Mouse (Mus musculus): Measurements from ENCODE around the gene Phactr1.

The Phactr1 gene

DNA sequence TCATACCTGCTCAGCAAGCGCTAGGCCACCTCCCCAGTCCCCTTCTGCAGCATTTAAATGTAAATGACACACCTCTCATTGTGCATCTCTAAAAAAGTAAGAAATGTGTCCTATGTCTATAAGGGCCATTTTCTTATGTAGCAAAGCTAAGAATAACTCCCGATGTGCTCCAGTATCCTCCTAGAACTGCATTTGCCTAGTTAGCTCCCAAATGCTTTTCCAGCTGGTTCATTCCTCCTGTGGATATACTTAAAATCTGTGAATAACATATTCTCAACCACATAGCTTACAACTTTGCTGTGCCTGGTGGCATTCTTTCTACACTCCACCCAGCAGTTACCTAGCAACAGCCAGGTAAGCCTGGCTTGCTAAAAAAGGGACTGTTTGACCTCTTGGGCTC lies 349.8 kb downstream of the Phactr1 start:
- no peak for DNase-seq (ENCODE audit: low spot score)

DNA sequence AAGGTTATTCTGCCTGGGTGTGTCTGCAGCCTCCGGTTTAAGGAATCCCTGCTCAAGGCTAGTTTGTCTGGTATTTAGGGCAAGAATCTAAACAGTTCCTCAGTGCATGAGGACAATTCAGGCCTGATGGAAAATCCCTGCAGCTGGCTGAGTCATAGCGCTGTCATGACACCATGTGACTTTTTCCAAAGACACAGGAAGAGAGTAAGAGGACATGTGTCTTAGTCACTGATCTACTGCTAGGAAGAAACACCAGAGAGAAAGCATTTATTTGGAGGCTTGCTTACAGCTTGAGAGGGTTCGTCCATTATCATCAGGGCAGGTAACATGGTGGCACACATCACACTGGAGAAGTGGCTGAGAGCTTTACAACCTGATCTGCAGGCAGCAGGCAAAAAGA lies 352.0 kb downstream of the Phactr1 start:
- DNase-seq (ENCODE audit: low spot score) = no peak

DNA sequence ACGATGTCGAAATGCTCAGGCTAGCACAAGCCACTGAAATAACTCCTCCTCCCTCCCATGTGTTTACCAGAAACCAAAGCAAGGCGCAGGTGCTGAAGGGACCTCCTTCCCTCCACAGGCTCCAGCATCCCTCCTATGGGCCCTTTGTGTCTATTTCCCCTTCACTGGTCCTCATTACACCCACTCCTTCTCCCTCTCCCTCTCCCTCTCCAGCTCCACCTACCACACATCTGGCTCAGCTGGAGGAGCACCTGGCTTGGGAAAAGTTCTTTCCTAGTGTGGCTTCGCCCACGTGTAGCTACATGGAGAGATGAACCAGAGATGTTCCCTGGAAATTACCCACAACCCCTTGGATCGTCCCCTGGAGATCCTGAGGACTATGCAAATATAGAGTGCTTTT lies 356.1 kb downstream of the Phactr1 start:
- no peak for DNase-seq (ENCODE audit: low spot score)

DNA sequence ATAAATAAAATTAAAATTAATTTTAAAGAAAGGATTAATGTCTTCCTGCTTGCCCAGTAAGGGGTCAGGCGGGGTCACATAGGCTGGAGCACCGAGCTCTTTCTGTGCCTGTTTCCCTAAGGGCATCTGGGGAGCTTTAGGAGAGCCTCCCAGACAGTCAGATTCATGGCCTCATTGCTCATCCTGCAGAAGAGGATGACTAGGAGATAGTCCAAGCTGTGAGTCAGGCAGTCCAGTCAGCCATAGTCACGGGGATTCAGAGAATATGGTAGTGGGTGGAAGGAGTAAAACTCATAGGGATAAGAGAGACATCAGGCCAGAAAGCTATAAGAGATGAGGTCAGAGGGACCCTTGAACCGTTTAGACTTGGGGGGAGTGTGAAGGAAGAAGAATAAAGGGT lies 362.3 kb downstream of the Phactr1 start:
- DNase-seq (ENCODE audit: low spot score) = no peak

DNA sequence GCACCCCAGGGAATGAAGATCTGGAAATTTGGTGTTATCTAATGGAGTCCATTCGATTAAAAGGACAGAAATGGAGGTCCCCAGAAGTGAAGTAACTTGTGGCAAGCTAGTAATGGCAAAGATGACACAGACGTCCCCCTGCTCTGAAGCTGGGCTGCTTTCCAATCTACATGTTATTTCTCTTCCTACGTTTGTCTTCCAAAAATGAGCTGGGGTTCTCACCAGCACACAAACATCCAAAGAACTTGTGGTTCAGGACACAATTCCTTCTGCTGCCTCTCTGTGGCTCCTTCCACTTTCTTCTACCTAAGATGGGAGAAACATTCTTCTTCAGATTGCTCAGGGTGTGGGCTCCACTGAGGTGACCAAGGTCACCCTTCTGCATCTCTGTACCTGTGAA lies 368.1 kb downstream of the Phactr1 start:
- DNase-seq (ENCODE audit: low spot score) = no peak

DNA sequence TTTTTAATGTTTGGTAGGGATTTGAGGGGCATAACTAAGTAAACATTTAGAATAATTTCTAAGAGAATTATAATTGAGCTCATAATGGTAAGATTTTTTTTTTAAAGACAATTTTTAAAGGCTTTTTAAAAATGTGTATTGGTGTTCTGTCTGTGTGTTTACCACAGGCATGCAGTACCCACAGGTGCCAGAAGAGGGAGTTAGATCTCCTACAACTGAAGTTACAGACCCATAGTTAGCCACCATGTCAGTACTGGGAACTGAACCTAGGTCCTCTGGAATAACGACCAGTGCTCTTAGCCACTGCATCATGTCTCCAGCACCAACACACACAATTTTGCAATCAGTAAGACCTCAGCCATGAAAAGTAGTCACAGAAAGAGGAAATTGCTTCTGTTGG lies 372.8 kb downstream of the Phactr1 start:
- DNase-seq (ENCODE audit: low spot score) = no peak

DNA sequence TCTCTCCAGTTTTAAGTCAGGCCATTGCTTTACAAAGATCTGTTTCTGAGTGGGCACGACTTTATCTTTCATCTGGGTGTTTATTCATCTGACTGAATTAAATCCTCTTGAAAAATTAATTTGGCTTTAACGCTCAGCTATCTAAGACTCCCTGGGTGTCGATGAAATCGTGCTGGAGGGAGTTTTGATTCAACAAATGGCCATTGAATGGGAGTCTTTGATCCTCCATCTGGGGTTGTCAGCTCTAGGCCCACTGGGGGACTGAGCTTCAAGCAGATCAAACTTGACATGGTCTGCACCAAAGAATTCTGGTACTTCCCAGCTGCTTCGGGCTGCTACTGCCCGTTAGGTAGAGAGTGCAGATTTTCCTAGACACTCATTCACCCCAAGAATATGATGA lies 374.7 kb downstream of the Phactr1 start:
- DNase-seq (ENCODE audit: low spot score) = no peak

DNA sequence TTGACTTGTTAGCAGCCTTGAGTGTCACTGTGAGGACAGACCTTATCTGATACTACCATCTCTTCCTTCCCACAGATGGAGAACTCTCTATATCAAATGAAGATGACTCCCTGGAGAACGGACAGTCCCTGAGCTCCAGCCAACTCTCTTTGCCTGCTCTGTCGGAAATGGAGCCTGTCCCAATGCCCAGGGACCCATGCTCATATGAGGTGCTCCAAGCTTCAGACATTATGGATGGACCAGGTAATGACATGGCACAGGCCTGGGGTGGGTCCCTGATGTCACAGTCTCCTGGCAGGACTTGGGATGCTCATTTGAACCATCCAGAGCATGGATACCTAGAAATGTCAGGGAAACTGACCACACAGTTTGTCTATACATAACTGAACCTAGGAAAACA lies 376.7 kb downstream of the Phactr1 start:
- no peak for DNase-seq (ENCODE audit: low spot score)

DNA sequence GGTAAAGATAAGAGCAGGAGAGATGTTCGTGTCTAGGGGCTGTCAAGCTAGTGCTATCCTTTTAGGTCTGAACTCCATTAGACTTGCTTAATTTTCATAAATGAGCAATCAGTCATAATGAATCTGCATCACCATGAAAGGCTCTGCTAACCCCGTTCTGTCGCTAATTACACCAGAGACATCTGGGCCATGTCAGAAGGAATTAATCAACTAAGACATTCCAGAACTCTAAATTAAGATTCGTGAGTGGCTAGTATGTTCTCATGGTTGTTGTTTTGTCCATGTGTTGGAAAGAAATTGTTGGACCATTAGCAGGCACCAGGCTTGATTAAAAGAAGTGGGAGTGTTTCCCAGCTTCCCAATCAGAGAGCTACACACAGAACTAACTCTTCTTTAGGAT lies 382.9 kb downstream of the Phactr1 start:
- DNase-seq (ENCODE audit: low spot score) = no peak

DNA sequence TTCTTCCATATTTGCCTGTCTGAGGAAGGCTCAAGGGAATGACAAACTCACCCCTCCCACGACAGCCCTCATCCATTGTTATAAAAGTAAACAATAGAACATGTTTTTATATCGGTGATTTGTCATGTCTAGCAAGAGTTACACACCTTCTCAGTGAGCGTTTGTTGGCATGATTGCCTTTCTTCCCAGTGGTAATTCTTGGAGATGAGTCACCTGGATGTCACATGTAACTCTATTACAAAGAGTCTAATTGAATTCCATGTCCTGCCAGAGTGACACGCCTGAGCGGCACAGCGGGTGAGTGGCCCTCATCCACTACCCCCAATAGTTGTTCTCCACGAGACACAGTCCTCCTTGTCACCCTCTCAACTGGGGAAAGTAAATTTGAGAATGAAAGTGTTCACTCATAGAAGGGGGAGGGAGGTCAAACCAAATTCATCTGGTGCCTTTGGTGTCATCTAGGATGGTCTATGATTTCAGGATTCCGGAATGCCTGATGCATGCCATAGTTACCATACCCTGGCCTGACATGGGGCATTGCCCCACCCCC lies 388.4 kb downstream of the Phactr1 start:
- DNase-seq (ENCODE audit: low spot score) = no peak

DNA sequence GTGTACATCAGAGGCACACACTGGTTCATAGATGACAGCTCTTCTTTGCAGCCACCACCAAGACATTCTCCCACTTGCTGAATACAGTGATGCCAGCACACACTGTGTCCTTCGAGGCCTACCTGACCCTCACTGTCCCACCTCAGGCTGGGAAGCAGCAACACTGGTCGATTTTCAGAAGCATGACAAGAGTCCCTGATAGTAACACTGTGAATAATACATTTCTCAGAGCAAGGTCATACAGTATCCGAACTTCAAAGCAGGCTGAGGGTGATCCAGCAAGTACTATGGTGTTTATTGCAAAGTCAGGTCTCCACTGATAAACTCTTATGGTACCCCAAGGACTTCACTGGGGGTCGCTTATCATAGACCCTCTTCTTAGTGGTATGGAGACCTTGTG lies 390.1 kb downstream of the Phactr1 start:
- no peak for DNase-seq (ENCODE audit: low spot score)

DNA sequence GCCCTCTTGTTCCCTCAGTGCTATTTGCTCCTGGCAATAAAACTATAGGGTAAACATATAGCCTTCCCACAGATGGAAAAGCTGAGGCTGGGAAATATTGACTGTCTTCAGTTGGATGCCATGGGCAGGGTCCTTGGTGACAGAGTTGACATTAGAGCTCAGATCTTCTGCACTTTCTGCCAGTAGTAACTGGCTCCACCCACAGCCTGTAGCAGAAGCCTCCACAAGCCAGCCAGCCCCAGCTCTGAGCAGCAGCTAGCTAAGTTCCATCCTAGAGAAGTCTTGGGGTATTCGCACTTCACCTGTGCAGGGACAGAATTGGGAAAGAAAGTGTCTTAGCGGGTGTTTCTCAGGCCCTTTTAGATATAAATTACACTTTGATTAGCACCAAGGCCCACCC lies 390.5 kb downstream of the Phactr1 start:
- no peak for DNase-seq (ENCODE audit: low spot score)

DNA sequence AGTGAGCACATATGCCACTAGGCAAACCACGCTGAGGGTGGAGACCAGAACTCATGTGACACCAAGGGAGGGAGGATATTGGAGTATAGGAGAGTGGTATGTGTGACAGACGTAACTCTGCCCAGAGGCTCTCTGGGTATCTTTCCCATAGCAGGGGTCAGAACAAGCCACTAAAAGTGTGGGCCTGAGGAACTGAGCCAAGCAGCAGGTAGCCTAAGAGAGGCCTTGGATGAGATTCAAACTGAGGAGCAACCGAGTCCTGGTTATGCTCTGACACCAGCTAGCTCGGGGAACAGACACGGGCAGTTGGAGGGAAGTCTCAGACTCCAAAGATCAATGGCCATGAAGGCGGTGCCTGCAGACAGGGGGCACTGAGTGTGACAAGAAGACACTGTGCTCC lies 395.0 kb downstream of the Phactr1 start:
- no peak for DNase-seq (ENCODE audit: low spot score)

DNA sequence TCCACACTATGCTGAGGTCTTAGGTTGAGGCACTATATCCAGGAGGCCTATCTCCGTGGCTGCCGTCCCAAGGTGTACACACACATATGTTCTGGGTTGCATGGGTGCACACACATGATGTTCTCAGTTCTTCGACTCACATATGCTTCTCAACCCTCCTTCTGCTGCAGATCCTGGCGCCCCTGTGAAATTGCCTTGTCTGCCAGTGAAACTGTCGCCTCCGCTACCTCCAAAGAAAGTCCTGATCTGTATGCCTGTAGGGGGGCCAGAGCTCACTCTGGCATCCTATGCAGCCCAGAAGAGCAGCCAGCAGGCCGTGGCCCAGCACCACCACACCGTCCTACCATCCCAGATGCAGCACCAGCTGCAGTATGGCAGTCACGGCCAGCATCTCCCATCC lies 397.1 kb downstream of the Phactr1 start:
- DNase-seq (ENCODE audit: low spot score) = no peak

DNA sequence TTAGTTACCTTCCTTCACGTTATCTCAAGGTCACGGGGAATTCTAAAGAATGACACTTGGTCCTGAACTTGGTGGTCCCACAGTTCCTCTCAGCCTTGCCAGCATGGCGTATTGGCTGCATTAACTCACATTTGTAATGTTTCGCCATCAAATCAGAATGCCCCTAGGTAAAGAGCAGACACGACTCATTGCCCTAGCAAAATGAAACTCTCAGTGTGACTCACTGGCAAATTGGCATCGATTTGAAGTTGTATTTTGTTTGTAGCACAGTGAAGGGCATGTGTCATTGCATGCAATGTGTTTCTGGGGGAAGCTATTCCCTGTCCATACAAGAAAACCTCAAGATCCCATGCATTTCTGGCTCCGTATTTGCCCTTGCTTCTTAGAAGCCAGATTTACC lies 404.8 kb downstream of the Phactr1 start:
- DNase-seq (ENCODE audit: low spot score) = no peak

DNA sequence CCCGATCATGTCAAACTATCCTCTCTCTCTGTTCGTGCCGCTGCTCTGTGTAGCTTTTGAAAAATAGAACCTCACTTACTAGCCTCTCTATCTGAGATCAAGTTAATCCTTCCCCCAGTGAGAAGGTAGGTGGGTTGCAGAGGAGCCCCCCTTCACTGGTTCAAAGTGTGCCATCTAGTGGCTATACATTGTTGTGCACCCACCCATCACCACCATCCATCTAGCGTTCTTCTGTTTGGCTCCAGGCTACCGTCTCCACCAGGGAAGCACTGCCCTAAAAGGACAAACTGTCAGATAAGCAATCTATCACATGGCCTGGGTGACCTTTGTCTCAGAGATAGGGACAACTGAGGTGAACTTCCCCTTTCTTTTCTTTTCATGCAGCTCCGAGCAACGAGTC lies 413.9 kb downstream of the Phactr1 start:
- DNase-seq (ENCODE audit: low spot score) = no peak

DNA sequence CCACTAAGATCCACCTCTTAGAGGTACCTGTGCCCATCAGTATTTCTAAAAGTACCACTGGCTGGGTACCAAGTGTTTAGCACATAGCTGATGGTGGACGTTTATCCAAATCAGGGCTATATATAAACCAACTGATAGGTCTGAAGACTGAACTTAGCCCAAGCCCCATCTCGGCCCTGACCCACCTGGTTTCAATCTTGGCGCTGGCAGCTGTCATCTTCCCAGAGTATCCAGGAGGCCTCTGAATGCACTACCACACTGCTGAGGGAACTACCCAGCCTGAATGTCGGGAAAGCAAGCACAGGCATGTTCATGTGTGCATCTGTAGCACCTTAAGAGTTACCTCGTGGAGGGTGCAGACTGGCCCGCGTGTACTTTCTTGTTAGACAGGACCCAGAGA lies 422.5 kb downstream of the Phactr1 start:
- no peak for DNase-seq (ENCODE audit: low spot score)

DNA sequence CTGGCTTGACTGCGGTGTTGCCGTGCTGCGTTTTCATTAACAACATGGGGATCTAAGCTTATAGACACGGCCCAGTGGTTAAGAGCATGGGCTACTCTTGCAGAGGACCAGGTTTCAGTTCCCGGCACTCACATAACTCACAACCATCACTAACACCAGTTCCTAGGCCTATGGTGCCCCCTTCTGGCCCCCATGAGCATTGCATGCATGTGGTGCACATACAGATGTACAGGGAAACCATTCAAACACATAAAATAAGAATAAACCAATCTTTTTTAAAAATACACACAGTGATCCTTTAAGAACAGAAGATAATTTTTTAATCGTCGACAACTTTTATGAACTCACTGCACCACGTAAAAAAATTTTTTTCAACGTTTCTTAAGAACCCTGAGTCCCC lies 424.1 kb downstream of the Phactr1 start:
- DNase-seq (ENCODE audit: low spot score) = no peak

DNA sequence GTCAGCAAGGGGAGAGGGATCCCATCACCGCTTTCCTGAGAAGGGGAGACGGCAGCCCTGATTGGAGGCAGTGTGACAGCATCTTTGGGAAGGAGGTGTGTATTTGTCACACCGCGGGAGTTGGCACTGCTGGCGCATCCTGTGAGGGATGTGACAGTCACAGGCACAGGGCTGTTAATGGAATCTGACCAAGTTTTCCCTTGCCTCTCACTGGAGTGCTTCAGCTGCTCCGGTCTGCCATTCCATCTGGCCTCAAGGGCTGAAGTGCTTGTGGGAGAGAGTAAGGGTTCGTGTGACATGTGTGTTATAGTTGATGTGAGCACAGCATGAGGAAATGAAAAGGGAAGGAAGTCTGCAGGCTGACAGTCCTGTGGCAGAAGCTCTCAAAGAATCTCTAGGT lies 431.9 kb downstream of the Phactr1 start:
- DNase-seq (ENCODE audit: low spot score) = no peak

DNA sequence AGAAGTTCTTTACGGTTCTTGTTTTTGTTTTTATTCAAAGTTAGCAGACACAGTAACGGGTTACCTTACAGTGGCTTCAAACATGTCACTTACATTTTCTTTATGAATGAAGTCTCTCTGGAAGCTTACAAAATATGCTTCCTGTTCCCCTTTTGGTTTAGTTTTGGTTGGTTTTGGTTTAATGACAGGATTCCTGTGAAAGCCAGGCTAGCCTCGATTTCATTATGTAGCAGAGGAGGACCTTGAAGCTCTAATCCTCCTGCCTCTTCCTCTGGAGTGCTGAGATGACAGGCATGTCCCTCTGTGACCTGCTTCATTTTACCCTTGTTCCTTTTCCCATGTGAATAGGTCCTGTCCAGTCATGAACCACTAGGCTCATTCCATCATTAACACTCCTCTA lies 432.3 kb downstream of the Phactr1 start:
- no peak for DNase-seq (ENCODE audit: low spot score)

DNA sequence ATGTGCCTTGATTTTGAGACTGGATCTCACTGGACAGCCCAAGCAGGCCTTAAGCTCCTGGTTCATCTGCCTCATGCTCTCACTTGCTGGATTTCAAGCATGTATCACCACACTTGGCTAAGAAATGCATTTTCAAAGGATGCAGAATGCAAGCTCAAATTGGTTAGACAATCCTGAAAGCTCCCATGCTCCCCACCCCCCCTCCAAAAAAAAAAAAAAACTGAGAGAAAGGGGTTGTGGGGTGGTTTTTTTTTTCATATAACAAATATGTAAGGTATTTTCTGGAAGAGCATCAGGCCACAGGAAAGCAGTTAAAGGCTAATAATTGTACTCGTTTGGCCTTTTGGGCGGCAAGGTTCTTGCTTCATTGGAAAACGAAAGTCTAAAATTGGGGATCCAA lies 432.7 kb downstream of the Phactr1 start:
- no peak for DNase-seq (ENCODE audit: low spot score)

DNA sequence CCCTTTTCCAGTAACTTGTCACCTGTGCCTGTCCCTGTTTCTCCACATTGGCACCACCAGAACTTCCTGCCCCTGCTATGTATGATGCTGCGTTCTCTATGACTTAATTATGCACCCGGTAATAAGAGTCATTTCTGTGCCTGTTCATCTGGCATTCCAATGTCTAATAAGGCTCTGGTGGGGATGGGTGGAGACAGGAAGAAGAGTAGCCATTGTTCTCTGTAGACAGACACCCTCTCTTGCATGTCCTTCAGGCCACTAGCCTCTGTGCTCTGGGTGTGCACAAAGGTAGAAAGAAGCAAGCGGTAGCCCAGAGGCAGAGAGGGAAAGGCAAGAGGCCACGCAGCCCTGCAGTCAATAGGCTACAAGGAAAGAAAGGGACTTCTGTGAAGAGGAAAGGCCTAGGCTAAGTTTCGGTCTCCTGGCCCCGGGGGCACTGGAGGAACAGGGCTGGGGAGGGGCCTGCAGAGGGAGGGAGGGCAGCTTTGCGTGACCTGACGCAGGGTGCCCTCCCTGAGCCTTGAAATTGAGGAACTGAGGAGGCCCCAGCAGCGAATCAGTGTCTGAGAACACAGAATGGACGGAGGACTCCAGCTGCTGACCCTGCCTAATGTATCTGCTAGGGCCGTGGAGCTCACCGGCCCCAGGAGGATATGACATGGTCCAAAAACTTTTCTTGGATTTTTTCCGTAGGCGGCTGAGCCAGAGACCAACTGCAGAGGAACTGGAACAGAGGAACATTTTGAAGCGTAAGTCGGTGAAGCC lies 442.1 kb downstream of the Phactr1 start:
- DNase-seq (ENCODE audit: low spot score) = no peak

DNA sequence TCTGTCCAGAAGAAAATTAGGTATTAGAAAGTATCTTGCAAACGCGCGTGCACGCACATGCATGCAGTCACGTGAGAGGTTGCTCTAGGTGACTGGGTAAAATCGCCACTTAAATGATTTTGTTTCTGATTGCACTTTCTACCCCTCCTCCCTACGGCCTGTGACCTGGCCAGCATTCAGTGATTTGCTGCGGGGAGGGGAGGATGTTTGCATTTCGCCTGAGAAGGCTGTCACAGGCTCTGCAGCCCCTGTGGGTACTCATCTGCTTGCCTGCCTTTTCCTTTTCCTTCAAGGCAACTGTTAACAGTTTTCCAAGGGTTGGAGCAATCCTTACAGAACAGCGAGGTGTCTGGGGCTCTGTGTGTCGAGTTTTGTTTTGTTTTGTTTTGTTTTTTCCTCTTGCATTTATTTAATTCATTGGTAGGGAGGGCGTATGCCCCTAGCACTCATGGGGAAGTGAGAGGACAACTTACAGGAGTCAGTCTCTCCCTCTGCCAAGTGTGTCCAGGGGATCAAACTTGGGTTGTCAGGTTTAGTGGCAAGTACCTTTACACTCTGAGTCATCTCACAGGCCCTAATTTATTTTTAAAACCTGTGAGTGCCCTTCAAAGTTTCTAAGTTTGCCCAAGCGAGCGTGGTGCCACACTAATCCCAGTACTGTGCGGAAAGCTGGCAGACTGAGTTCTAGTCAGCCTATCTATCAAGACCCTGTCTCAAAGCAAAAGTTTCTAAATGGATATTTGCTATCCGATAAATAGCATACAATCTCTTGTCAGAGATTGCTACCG lies 443.7 kb downstream of the Phactr1 start:
- DNase-seq (ENCODE audit: low spot score) = no peak

DNA sequence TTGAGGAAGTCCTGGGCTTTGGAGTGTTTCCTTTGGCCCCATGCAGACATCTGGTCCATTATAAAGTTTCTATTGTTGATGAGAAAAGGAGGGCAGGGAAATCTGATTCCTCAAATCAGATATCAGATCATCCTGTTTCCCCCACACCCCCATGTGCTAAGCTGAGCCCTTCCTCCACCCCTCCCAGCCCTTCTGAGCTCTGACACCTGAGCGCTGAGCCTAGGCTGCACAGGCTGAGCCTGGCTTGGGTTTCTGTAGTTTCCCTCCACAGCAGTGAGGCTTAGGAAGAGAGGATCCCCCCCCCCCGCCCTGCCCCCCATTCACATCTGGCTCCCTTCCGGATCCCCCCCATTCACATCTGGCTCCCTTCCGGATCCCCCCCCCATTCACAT lies 444.3 kb downstream of the Phactr1 start:
- no peak for DNase-seq (ENCODE audit: low spot score)
